Mouse (Mus musculus) urinary bladder, adult 2 months (tissue): ENCODE data around the gene Rps18. TPM values are rescaled to one million over a fixed set of nuclear protein-coding genes. Genes with fewer than 3 reads are reported as not detected.
"Not testable (repeated sequence)": the region's sequence is repeated elsewhere in the genome, so short reads cannot be mapped to it uniquely, and the experiment has no call there.

ENCODE experiments used
- DNase-seq: peaks from one replicate; pipeline ENCODE4 v3.0.0; 2022; ENCODE audit warnings: low spot score
- polyA plus RNA-seq: library from polyadenylated mRNA; depleted of rRNA; stranded (reverse); fragments of >200 nt; gene quantifications from 2 replicates; pipeline ENCODE4 v1.2.3, GENCODE M21; 2012; rRNA removed

Rps18 gene
- polyA plus RNA-seq, 1 experiment, result 1,060 TPM

DNA sequence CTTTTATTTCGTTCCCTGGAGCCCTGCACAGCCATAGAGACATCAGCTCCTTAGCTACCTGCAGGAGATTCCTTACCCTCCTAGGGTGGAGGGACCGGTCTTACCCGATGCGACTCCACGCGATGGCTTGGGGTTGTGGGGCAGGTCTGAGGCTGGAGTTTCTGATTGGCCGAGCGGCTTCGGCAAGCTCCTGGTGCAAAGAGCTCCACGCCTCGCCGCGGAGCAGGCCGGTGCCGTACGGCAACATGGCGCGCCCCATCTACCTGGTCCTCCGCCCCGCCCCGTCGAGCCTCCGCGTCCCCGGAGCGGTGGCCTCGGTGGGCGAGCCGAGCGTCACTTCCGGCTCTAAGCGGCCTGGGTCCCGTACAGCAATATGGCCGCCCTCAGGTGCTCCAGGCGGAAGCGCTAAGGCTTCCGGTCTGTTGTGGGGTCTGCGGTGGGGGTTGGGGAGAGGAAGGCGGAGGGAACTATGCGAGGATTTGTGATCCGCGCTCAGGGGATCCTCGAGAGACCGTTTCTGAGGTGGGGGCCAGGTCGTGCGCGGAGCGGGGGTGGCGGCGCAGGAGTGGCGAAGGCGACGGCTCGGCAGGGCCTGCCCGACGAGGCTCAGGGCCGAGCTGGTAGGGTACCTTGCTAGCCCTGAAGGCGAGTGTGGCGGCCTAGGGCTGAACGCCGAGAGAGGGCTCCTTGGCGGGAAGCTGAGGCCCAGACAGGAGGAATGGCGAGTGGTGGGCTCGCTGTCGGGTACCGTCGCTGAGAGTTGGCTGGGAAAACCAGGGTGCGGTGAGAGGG lies 46.5 kb downstream of the Rps18 start, which contains the start of gene Daxx:
Gene Daxx, plus strand, starts transcription at position 338 of the 792 bp plus-strand sequence.
- DNase-seq, result peak; percentile 99

DNA sequence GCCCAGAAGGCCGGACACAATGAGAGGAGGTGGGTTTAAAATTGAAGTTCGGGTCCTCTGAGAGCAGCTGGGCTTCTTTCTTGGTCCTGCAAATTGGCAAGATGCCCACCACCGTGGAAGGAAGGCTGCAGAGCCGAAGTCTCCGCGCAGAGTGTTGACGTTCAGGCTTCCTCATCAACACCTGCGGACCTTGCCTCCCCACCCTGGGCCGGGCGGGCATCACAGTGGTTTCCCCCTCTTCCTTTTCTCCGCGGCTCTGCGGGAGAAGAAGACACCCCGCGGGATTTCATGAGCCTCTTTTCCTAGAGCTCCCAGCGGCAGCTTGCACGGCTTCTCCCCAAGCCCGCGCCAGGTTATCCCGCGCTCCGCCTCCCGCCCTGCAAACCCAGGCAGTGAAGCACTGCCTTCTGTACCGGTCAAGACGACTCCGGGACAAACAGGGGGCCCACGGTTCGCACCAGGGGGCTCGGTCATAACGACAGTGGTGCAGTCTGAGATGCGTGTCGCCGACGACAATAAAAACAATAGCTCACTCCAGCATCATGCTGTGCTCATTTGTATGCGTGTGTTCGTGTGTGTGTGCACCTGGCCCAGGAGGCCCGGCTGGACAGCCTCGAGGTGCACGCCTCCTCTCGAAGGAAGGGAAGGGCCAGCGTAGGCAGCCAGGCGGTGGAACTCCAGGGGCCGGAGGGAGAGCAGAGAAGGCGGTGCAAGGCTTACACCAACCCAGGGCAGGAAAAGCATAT lies 47.3 kb downstream of the Rps18 start:
- DNase-seq, result peak; percentile 57

GRCm38 (mm10) chr17:33904835-33905234 lies 51.0 kb downstream of the Rps18 start, which contains the start of gene Platr17:
Platr17 (plus strand) TSS chr17:33905135.
- DNase-seq, result not testable (repeated sequence)

DNA sequence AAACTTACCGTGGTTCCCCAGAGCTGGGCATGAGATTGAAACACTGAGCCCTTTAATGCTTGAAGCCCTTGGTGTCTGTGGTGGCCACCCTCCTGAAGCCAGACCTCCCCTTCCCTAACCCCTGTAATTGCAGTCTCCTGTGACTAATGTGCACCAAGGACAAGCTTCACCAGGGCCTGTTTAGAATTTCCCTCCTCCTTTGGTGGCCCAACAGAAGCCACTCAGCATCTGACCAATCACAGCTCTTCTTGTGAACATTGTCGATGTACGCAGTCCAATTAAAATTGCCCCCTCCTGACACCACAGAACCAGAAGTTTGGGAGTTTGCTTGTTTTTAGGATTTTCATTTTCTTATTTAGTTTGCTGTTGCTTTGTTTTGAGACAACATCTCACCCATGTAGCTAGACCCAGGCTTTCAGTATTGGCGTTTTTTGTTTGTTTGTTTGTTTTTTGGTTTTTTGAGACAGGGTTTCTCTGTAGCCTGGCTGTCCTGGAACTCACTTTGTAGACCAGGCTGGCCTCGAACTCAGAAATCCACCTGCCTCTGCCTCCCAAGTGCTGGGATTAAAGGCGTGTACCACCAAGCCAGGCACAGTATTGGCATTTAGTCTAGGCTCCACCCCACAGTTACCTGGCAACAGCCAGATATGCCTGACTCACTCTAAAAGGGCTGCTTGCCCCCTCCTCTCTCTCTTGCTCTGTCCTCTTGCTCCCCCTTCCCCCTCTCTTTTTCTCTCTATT lies 51.7 kb downstream of the Rps18 start:
- not testable (repeated sequence) for DNase-seq

DNA sequence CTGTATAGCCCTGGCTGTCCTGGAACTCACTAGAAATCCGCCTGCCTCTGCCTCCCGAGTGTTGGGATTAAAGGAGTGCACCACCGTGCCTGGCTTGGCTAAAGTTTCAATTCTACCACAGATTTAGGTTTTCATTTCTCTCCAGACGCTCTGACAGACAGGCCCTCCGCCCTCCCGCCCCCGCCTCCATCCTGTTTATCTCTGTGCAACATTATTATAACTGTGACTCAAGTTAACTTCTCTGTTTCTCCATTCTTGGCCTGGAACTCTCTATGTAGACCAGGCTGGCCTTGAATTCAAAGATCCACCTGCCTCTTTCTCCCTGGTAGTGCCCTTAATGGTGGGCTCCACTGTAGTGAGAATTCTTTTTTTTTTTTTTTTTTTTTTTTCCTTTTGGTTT lies 53.3 kb downstream of the Rps18 start:
- DNase-seq, result no peak

- DNase-seq, result no peak
Observed at GRCm38 (mm10) chr17:33902079-33902478, 53.7 kb downstream of the Rps18 start.

Other genes with a start within 250 kb of the Rps18 start
- 106 and 118 TPM in 2 replicates for gene March2, start 237.3 kb downstream of the Rps18 start, polyA plus RNA-seq
- 238 and 246 TPM in 2 replicates for gene Rab11b, start 195.5 kb downstream of the Rps18 start, polyA plus RNA-seq
- gene Angptl4, start 174.2 kb downstream of the Rps18 start, polyA plus RNA-seq, result 7.7 and 11.3 TPM in 2 replicates
- gene Kank3, start 145.5 kb downstream of the Rps18 start, polyA plus RNA-seq, result 65.6 and 79.0 TPM in 2 replicates
- gene Rps28, start 131.4 kb downstream of the Rps18 start, polyA plus RNA-seq, result 1,557 and 1,878 TPM in 2 replicates
- 307 and 382 TPM in 2 replicates for gene Ndufa7, start 131.4 kb downstream of the Rps18 start, polyA plus RNA-seq
- 21.4 and 21.5 TPM in 2 replicates for gene Cd320, start 112.9 kb downstream of the Rps18 start, polyA plus RNA-seq
- gene Gm7029, start 82.2 kb downstream of the Rps18 start, polyA plus RNA-seq, result not detected in 2 replicates
- gene Kifc1, start 65.3 kb downstream of the Rps18 start, polyA plus RNA-seq, result 2.2 and 3.3 TPM in 2 replicates
- gene Platr17, start 50.9 kb downstream of the Rps18 start, polyA plus RNA-seq, result 0.14 and 0.15 TPM in 2 replicates
- 28.1 and 31.0 TPM in 2 replicates for gene Daxx, start 46.6 kb downstream of the Rps18 start, polyA plus RNA-seq
- gene Tapbp, start 40.1 kb downstream of the Rps18 start, polyA plus RNA-seq, result 84.7 and 122 TPM in 2 replicates
- 20.1 and 23.1 TPM in 2 replicates for gene Zbtb22, start 40.1 kb downstream of the Rps18 start, polyA plus RNA-seq
- 132 and 164 TPM in 2 replicates for gene Rgl2, start 26.5 kb downstream of the Rps18 start, polyA plus RNA-seq
- gene Pfdn6, start 15.7 kb downstream of the Rps18 start, polyA plus RNA-seq, result 86.5 and 87.2 TPM in 2 replicates
- 15.8 and 17.2 TPM in 2 replicates for gene Wdr46, start 15.3 kb downstream of the Rps18 start, polyA plus RNA-seq
- gene B3galt4, start 4.5 kb downstream of the Rps18 start, polyA plus RNA-seq, result 7.7 TPM in 2 replicates
- gene Vps52, start 189 bp downstream of the Rps18 start, polyA plus RNA-seq, result 39.3 and 39.7 TPM in 2 replicates
- 987 and 1,071 TPM in 2 replicates for gene H2-K1, start 44.3 kb upstream of the Rps18 start, polyA plus RNA-seq
- 46.1 and 76.8 TPM in 2 replicates for gene Ring1, start 68.7 kb upstream of the Rps18 start, polyA plus RNA-seq
- 86.6 and 112 TPM in 2 replicates for gene H2-Ke6, start 72.1 kb upstream of the Rps18 start, polyA plus RNA-seq
- gene Slc39a7, start 75.7 kb upstream of the Rps18 start, polyA plus RNA-seq, result 106 and 110 TPM in 2 replicates
- 47.7 and 53.1 TPM in 2 replicates for gene Rxrb, start 75.8 kb upstream of the Rps18 start, polyA plus RNA-seq
- 0.99 and 1.8 TPM in 2 replicates for gene Col11a2, start 83.4 kb upstream of the Rps18 start, polyA plus RNA-seq
- 1.7 and 2.1 TPM in 2 replicates for gene H2-Oa, start 136.3 kb upstream of the Rps18 start, polyA plus RNA-seq
- gene H2-DMa, start 163.5 kb upstream of the Rps18 start, polyA plus RNA-seq, result 30.0 and 31.9 TPM in 2 replicates
- 135 and 154 TPM in 2 replicates for gene Brd2, start 166.6 kb upstream of the Rps18 start, polyA plus RNA-seq
- gene H2-DMb2, start 187.3 kb upstream of the Rps18 start, polyA plus RNA-seq, result 4.1 and 4.9 TPM in 2 replicates
- 22.4 and 22.8 TPM in 2 replicates for gene H2-DMb1, start 197.1 kb upstream of the Rps18 start, polyA plus RNA-seq
- 29.5 and 40.1 TPM in 2 replicates for gene Tap1, start 231.6 kb upstream of the Rps18 start, polyA plus RNA-seq
- 34.7 and 37.4 TPM in 2 replicates for gene Psmb9, start 231.8 kb upstream of the Rps18 start, polyA plus RNA-seq
- 81.2 and 88.3 TPM in 2 replicates for gene Psmb8, start 241.7 kb upstream of the Rps18 start, polyA plus RNA-seq
- gene Tap2, start 247.5 kb upstream of the Rps18 start, polyA plus RNA-seq, result 37.9 and 42.4 TPM in 2 replicates